Mouse (Mus musculus): ENCODE data around the gene Lrp6.
A peak's percentile ranks its signal among the peaks of the same experiment; 100 is the strongest.

Lrp6 gene

GRCm38 (mm10) chr6:134529340-134529739 is 37.4 kb downstream of the Lrp6 start:
- no peak for DNase-seq (ENCODE audit: low read depth)

GRCm38 (mm10) chr6:134528396-134528795 is 38.4 kb downstream of the Lrp6 start:
- DNase-seq (ENCODE audit: low read depth) = peak; percentile 63

DNA sequence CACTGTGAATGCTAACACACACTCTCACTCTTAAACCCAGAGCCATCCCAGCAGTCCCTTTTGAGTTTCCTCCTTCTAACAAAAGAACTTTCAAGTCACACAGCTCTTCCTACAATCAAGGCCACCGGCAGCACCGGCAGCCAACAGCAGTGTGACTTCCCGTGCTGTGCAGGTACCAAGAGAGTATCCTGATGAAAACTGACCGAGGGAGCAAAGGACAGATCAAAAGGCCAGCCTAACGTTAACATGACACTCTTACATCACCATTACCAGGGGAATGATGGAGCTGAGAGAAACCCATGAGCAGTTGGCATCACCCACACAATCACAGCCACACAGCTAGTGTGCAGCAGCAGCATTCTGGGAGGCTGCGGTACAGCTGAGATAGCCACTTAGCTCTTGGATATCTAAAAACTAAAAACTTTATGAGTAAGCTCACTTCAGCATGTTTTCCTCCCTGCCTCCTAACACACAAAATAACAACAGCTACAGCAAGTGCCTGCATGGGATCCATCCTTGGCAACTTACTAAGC is 39.1 kb downstream of the Lrp6 start:
- DNase-seq (ENCODE audit: low read depth) = no peak

DNA sequence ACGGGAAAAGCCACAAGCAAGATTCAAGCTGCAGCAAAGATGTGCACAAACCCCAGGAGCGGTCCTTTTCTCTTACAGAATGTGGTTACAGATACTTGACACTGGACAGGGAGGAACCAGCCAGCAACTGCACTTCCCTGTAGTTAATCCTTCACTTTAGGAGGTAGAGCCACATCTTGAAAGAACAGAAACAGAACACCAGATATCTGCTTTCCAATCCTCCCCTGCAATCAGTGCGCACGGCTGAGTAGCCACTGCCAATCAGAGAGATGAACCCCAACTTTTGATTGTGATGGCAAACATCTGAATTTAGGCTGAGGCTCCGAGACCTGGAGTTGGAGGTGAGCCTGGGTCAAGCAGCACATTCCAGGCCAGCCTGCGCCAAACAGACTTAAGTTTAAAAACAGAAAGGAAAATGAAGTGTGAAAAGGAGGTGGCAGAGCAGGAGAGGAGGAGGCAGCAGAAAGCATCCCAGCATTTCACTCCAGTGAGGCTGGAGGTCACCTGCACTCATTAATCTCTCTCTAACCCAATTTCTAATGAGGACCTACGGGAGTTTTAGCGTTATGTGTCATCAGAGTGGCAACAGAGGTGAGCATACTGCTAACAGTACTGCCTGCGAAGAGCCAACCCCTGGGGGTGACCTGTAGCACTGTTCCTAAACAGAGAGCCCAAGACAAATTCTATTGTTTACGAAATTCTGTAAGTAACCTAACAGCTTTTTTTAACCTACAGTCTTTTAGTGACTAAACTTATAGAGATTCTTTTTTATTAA is 39.8 kb downstream of the Lrp6 start:
- DNase-seq (ENCODE audit: low read depth) = no peak

DNA sequence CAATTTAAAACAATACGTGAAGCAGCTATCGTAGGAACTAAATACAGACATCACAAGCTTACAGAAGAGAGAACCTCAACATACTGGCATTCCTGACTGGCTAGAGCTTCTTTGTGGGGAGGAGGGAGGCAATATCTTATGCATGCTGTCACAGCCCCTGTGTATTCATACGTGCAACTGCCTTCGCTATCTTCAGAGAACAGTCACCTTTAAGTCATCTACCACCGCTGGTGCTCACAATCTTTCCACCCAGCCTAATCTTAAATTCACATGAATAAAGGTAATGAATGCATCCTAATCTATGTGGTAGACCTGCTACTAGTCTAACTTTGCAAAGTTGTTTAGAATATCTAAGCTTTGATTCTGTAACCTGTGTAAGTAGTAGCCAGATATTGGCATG is 40.5 kb downstream of the Lrp6 start:
- no peak for DNase-seq (ENCODE audit: low read depth)

DNA sequence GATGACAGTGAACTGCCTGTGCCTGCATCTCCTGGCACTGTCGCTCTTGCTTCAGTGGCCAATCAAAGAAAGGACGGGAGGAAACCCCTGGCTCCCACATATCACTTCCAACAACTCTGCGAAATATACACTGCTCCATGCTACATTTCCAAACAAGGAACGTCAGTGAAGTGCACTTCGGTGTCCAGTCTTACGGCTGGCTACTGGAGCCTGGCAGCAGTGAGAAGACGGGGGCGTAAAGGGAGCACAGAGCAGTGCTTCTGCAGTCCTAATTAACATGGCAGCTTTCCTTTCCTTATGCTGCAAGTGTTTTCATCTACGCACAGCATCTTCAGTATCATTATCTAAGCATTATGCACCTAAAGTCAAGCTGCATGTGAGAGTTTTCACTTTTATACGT is 45.4 kb downstream of the Lrp6 start:
- DNase-seq (ENCODE audit: low read depth) = no peak

GRCm38 (mm10) chr6:134520821-134521220 is 45.9 kb downstream of the Lrp6 start:
- DNase-seq (ENCODE audit: low read depth) = peak; percentile 60

DNA sequence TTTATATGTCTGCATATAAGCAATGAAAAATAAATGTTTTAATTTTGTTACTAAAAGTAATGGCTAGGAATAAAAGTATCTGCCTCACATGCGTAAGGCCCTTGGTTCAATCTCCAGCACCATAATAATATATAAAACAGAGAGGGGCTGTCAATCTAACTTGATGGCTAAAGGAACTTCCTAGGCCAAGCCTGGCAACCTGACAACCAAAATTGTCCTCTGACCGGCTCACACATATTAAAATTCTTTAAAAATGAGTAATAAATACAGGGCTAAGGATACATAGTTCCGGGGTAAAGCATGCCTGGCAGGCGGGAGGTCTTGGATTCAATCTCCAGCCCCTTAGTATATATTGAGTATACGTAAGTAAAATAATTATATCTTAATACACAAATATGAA is 48.3 kb downstream of the Lrp6 start:
- peak; percentile 70 for DNase-seq (ENCODE audit: low read depth)

- DNase-seq (ENCODE audit: low read depth) = no peak
Observed at GRCm38 (mm10) chr6:134517141-134517540, 49.6 kb downstream of the Lrp6 start.

DNA sequence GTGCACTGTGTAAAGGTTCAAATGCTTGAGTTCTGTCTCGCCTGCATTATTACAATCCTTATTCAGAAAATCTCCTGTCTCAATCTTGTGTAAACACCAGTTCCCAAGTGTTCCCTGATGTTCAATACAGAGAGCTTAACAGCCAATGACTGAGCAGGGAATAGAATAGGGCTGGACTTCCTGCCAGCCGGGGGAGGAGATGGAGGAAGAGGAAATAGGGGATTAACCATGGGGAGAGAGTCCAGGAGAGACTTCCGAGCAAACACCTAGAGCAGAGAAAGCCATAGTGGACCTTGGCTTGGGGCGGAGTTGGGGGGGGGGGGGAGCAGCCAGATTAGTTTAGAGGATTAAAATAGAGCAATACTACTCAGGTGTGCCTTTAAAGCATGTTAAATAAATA is 51.3 kb downstream of the Lrp6 start:
- no peak for DNase-seq (ENCODE audit: low read depth)

DNA sequence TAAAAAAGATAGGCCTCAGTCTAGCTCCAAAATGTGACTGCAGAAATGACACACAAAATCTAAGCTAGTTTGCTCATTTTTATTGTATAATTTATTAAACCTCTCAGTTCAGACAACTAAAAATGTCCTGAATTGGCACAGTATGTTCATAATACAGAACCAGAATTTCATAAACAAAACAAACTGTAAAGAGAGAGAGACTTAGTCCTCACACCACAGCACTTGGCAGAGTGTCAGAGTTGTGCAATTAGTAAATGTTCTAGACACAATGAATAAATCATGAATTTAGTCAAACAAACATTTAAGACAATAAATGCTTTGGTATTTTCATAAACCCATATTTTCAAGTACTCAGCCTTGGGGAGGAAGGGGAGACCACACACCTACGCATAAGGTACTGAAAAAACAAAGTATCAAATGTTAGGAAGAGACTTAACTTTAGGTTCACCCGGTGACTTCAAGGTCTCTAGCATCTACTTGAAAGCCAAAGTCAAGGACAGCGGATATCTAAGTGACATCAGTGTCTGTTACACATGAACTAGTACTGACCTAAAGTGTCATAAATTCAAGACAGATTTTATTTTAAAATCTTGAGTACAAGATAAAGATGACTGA is 52.8 kb downstream of the Lrp6 start:
- peak; percentile 71 for DNase-seq (ENCODE audit: low read depth)

DNA sequence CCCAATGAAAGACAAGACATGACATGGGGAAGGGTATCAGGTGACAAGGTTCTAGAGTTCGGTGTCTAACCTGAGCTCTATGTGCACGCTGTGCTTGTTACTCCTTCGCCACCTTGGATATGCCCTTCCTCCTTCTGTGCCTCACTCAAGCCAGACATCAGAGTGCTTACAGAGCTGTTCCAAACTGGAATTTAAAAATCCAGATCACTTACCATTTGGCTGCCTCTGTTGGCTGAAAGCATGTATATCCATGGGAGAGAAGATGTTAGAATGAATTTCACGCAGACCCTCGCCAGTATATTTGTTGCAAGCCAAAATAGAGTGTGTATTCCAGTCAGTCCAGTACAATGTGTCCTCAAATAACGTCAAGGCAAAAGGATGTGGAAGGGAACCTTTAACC is 53.8 kb downstream of the Lrp6 start:
- no peak for DNase-seq (ENCODE audit: low read depth)

DNA sequence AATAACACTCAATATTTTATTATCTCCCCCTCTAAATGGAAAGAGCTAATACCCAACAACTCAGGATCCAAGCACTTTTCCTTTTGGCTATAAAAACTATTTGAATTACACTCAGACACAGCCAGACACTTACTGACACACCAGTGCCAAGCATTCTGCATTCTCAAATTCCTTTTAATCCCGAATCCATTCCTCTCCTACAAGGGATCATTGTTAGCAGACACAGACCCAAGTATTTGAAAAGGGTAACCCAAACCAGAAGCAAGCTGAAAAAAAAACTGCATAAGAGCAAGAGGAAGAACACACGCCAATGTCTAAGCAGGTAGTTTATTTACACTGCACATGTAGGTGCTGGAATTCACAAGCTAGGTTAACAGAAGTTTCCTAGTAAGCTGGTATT is 54.3 kb downstream of the Lrp6 start:
- DNase-seq (ENCODE audit: low read depth) = no peak

GRCm38 (mm10) chr6:134511118-134511517 is 55.6 kb downstream of the Lrp6 start:
- no peak for DNase-seq (ENCODE audit: low read depth)

DNA sequence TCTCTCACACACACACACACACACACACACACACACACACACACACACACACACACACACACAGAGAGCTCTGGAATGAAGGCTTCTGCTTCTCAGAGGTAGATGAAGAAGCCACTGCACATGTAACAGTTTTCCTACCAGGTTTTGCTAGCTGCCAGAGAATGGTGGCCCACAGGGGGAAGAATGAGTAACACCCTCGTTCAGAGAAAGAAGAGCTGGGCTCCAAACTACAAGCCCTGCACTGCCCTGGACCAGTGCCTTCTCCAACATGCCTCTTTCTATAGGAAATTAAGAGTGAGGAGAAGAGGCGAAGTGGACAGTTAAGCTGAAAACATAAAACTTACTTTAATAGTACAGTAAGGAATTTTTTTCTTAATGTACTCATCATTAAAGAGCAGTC is 56.5 kb downstream of the Lrp6 start:
- DNase-seq (ENCODE audit: low read depth) = peak; percentile 79

- peak; percentile 87 for DNase-seq (ENCODE audit: low read depth)
Observed at GRCm38 (mm10) chr6:134509731-134510226, 57.0 kb downstream of the Lrp6 start.

GRCm38 (mm10) chr6:134504866-134505265 is 61.9 kb downstream of the Lrp6 start:
- peak; percentile 65 for DNase-seq (ENCODE audit: low read depth)

DNA sequence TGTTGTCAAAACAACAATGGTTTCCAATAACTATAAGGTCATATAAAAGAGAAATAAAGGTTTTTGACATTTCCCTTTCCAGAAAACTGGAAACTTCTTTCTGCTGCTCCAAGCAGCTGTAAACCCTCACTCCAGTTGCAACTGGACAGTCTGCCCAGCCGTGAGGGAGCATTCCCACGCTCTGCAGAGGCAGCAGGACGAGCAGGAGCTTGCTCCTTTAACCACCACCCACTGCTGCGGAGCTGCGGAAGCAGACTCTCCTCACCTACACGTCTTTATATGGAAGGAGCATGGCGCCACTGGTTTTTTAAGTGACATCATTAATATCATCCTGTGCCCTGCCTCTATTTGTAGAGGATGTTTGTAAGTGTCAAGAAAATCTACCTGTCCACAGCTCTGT is 64.4 kb downstream of the Lrp6 start:
- DNase-seq (ENCODE audit: low read depth) = no peak

- DNase-seq (ENCODE audit: low read depth) = no peak
Observed at GRCm38 (mm10) chr6:134500381-134501162, 66.2 kb downstream of the Lrp6 start.

DNA sequence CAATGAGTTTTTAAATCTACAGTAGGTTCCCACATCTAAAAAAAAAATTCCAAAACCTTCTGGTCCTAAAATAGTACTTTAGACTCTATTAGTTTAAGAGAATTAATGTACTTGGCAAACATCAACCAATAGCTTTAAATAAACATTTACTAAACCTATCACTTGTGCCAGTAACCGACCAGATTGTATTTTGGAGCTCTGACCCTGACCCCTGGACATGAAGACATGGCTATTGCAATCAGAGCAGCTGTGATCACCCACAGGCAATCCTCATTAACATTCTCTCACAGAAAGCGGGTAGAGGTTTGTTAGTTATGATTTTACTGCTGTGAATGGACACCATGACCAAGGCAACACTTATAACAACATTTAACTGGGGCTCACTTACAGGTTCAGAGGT is 67.7 kb downstream of the Lrp6 start:
- no peak for DNase-seq (ENCODE audit: low read depth)

- DNase-seq (ENCODE audit: low read depth) = no peak
Observed at GRCm38 (mm10) chr6:134498518-134498917, 68.2 kb downstream of the Lrp6 start.

GRCm38 (mm10) chr6:134494828-134495698 is 71.7 kb downstream of the Lrp6 start:
- DNase-seq (ENCODE audit: low read depth) = peak; percentile 55

Data from NIH3T3 (cell line).